Mouse (Mus musculus): ENCODE results near the gene Arhgdib.

DNA sequence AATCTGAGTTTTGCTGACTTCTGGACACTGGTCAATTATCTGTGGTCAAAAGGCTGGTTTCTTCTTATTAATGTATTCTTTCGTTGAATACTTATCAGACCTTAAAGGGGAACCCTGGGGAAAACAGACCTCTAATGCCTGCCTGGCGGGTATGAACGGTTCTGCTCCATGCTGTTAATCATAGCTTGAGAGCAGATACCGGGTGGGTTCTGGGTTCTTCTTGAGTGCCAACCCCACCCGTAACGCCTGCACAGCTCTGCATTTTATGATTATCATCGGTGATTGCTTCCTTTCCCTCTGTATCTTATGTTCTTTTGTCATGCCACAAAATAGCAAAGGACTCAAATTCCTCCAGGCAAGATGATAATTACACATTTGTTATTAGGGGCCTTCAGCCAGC lies 7.6 kb downstream of the Arhgdib start:
- TF ChIP-seq CTCF (IDR thresholded peaks at IDR 0.05; ENCODE audit: low read depth, low read length) (no peak), POLR2A (IDR thresholded peaks at IDR 0.05; ENCODE audit: borderline replicate concordance, low read depth, low read length) (no peak)

Measured in bone marrow macrophage, adult 2 months (primary cell).